Mouse (Mus musculus): ENCODE measurements around the gene Cdon. TPM values are rescaled to one million over a fixed set of nuclear protein-coding genes. Genes with fewer than 3 reads are reported as not detected.

Cdon gene
- polyA plus RNA-seq (2012; rRNA removed): 13.2 and 15.6 TPM in 2 replicates

DNA sequence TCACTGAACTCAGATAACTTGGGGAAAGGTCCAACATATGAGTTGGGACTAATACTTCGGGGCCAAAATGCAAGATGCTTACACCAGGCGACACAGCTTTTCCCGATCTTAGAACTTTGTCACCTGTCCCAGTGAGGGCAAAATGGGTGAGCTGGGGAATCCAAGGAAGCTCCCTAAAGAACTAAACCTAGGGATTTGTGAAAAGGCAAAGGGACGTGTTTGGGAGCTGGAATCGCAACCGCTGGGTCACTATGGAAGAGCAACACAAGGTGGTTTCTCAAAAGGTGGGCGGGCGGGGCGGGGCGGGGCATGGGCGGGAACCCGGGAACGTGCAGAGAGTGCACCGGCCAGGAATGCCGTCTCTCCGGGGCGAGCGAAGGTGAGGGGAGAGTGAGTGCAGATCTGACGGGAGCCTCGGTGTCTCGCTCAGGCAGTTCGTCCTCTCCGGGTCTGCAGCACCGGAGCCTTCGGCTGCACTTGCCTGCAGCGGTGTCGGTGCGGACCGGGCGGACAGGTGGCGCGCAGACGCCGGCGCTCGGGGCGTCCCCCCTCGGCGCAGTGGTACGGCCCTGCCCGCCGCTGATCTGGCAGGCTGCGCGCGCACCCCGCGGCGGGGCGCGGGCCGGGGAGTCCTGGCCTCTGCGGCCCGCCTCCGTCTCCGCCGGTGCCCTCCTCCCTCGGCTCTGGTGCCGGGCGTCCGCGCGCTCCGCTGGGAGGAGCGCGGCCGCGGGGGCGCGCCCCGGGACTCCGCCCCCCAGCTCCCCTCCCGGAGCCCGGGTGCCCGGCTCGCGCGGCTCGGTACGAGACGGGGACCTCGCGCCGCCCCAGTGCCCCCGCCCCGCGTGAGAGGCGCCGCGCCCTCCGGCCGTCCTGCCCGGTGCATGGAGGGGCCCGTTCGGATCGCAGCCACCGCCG lies at the start of gene Cdon:
Cdon (plus strand) TSS at position 324 of the 915 bp plus-strand sequence.
- DNase-seq: peak; percentile 92
- peak within 1 kb of the TSS; percentile 100 for H3K27ac ChIP-seq (ENCODE audit: insufficient read depth, low read length)
- H3K4me1 ChIP-seq (ENCODE audit: control insufficient read depth, insufficient read depth, low read length): no peaks in the 10 kb centered on the region; the same call in 1 of the 2 replicates
- WGBS: under 1% methylated on average over 76 of the region's 97 CpGs
- H3K4me3 ChIP-seq (replicated peaks; ENCODE audit: insufficient read depth, low read depth, low read length): peak within 1 kb of the TSS; percentile 91
- TF ChIP-seq CTCF (IDR thresholded peaks at IDR 0.05; ENCODE audit: borderline replicate concordance, insufficient read depth, low read depth, low read length): no peak
- no peak; the same call in 1 of the 2 replicates for TF ChIP-seq POLR2A (IDR thresholded peaks at IDR 0.05; ENCODE audit: borderline replicate concordance, insufficient read depth, low read length)
- no peaks in the 10 kb centered on the region for H3K27me3 ChIP-seq (ENCODE audit: control insufficient read depth, insufficient read depth, low read length)

DNA sequence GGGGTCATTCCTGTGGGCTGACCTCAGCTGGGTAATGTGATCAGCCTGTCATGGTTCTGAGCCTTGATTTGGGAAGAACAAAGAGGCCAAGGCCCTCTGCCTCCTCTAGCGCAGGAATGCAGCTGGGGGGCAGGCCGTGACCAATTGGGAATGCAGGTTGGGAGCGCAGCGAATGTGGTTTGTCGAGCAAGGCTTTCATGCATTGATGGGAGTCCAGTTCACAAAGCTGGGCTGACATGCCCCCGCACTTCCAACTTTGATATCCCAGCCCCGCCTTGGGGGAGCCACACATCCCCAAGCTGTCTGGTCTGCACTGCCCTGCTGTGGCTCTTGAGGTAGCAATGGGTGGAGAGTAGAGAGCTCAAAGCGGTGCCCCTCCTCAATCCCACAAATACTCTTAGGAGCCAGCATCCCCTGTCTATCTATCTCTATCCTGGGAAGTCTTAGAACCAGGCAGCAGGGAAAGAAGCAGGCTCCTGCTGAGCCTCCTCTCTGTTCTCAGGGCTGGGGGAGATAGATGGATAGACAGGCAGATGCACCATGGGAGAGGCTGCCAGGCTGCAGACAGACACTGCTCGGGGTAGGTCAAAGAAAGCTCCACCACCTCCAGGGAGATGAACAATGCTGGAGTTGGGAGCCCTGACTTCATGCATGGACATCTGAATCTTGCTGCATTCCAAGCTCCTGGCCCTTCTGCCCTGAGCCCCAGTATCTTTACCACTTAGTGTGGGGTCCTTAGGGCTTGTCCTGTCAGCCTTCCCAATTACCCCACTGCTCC lies 48.4 kb upstream of the Cdon start:
- DNase-seq: no peak
- WGBS: 76% methylated on average over 9 of the region's 9 CpGs
- no peak for TF ChIP-seq CTCF (IDR thresholded peaks at IDR 0.05; ENCODE audit: borderline replicate concordance, insufficient read depth, low read depth, low read length)
- Histone ChIP-seq H3K27me3 (ENCODE audit: control insufficient read depth, insufficient read depth, low read length) (no peaks in the 10 kb centered on the region), H3K4me3 (replicated peaks; ENCODE audit: insufficient read depth, low read depth, low read length) (no peak overlapping the region), H3K27ac (ENCODE audit: insufficient read depth, low read length) (no peak overlapping the region), H3K4me1 (ENCODE audit: control insufficient read depth, insufficient read depth, low read length) (no peaks in the 10 kb centered on the region)

DNA sequence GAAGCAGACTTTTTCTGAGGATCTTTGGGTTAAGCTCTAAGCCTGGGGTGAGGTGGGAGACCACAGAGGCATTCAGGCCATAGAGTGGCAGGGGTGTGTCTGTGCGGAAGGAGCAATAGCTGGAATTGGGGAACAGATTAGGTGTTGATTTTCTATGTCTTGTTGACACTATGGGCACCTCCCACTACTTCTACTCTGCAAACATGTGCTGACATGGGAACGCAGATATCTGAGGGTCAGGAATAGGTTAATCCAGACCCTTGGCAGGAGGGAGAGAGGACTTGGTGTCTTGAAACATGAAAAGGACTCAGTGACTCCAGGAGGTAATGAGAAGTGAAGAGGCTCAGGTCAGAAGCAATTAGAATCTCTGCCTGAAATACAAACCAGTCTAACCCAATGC lies 43.0 kb upstream of the Cdon start:
- Histone ChIP-seq H3K27me3 (ENCODE audit: control insufficient read depth, insufficient read depth, low read length) (no peaks in the 10 kb centered on the region), H3K4me3 (replicated peaks; ENCODE audit: insufficient read depth, low read depth, low read length) (no peak overlapping the region), H3K4me1 (ENCODE audit: control insufficient read depth, insufficient read depth, low read length) (no peaks in the 10 kb centered on the region), H3K27ac (ENCODE audit: insufficient read depth, low read length) (no peak overlapping the region)
- TF ChIP-seq CTCF (IDR thresholded peaks at IDR 0.05; ENCODE audit: borderline replicate concordance, insufficient read depth, low read depth, low read length): no peak
- no peak for TF ChIP-seq POLR2A (IDR thresholded peaks at IDR 0.05; ENCODE audit: borderline replicate concordance, insufficient read depth, low read length)
- no peak for DNase-seq
- WGBS: 89% methylated on average over 2 of the region's 2 CpGs

DNA sequence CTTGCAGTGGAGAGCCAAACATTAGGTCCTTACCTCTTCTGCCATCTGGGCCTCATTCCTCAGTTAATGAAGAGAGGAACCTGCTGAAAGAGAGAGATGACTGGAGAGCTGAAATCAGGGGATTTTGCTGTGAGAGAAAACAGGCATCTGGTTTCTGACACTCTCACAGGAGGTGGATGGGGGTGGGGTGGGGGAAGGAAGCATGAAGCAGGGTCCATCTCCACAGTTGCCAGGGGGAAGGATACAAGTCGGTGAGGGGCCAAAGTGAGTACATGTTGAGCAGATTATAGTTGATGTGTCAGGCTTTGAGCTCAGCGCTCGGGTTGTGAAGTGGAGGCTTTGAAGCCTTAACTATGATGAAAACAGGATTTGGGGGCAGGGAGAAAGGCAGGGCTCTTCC lies 41.9 kb upstream of the Cdon start:
- DNase-seq: no peak
- WGBS: 71% methylated on average over 3 of the region's 3 CpGs
- H3K27me3 ChIP-seq (ENCODE audit: control insufficient read depth, insufficient read depth, low read length): no peaks in the 10 kb centered on the region

DNA sequence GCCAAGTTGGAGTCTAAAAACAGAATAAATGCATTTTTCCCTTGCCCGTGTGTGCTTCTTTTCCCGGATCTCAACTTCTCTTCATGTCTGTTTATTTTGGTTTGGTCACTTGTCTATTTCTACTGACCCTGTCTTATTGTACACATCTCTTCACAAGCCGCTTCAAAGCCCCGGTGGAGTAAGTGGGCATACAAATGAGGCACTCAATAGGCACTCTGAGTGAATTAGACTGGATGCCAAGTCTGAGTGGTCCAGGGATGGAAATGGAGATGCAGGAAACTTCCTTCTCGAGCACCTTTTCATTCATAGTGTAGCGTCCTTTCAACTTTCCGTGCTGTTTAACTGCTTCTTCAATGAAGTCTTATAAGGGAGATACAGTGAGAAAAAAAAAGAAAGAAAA lies 21.0 kb upstream of the Cdon start:
- no peak overlapping the region for H3K4me3 ChIP-seq (replicated peaks; ENCODE audit: insufficient read depth, low read depth, low read length)
- no peak overlapping the region for H3K27ac ChIP-seq (ENCODE audit: insufficient read depth, low read length)
- DNase-seq: no peak
- H3K27me3 ChIP-seq (ENCODE audit: control insufficient read depth, insufficient read depth, low read length): no peaks in the 10 kb centered on the region; the same call in 1 of the 2 replicates
- 69% methylated on average over 7 of the region's 7 CpGs for WGBS
- H3K4me1 ChIP-seq (ENCODE audit: control insufficient read depth, insufficient read depth, low read length): no peaks in the 10 kb centered on the region
- TF ChIP-seq CTCF (IDR thresholded peaks at IDR 0.05; ENCODE audit: borderline replicate concordance, insufficient read depth, low read depth, low read length) (no peak), POLR2A (IDR thresholded peaks at IDR 0.05; ENCODE audit: borderline replicate concordance, insufficient read depth, low read length) (no peak)

More for the DNA sequence above, 41.9 kb upstream of the Cdon start:
- H3K4me1 ChIP-seq (ENCODE audit: control insufficient read depth, insufficient read depth, low read length): no peaks in the 10 kb centered on the region
- TF ChIP-seq CTCF (IDR thresholded peaks at IDR 0.05; ENCODE audit: borderline replicate concordance, insufficient read depth, low read depth, low read length) (no peak), POLR2A (IDR thresholded peaks at IDR 0.05; ENCODE audit: borderline replicate concordance, insufficient read depth, low read length) (no peak)
- H3K27ac ChIP-seq (ENCODE audit: insufficient read depth, low read length): no peak overlapping the region
- no peak overlapping the region for H3K4me3 ChIP-seq (replicated peaks; ENCODE audit: insufficient read depth, low read depth, low read length)

DNA sequence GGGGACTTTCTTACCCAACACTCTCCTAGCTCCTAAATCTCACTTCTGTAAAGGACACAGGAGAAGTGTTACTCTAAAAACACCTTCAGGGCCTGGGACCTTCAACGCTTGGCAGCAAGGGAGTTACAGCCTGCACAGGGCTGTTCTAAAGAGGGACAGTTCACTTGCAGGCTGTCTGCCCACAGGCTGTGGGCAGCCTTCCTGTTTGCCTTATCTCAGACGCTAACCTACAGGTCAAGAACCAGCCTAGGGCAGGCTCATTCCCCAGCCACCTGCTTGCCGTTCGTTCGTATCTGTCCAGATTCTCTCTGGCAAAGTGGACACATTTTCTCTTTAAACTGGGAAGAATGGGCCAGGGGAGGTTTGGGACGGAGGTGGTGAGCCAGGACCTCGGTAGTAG lies 20.5 kb upstream of the Cdon start:
- 39% methylated on average over 7 of the region's 7 CpGs for WGBS
- H3K27me3 ChIP-seq (ENCODE audit: control insufficient read depth, insufficient read depth, low read length): no peaks in the 10 kb centered on the region; the same call in 1 of the 2 replicates
- TF ChIP-seq POLR2A (IDR thresholded peaks at IDR 0.05; ENCODE audit: borderline replicate concordance, insufficient read depth, low read length) (no peak), CTCF (IDR thresholded peaks at IDR 0.05; ENCODE audit: borderline replicate concordance, insufficient read depth, low read depth, low read length) (no peak)
- DNase-seq: no peak
- H3K27ac ChIP-seq (ENCODE audit: insufficient read depth, low read length): no peak overlapping the region
- H3K4me3 ChIP-seq (replicated peaks; ENCODE audit: insufficient read depth, low read depth, low read length): no peak overlapping the region
- H3K4me1 ChIP-seq (ENCODE audit: control insufficient read depth, insufficient read depth, low read length): no peaks in the 10 kb centered on the region

DNA sequence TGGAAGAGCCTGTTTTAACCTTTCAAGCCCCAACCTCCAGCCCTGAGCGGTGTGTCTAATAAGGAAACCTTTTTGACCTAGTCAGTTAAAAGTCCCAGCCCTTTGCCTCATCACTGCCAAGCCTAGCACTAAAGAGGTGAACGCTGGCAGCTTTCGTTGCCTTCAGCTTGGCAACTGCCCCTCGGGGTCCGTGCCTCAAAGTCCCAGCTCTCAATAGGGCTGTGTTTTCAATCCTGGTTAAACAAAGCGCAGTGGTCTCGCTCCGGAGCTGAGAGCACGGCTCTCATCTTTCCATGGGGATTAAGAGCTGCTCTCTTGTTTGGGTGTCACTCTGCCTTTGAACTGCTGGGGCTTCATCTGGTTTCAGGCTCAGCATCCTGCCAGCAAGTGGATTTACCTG lies 20.1 kb upstream of the Cdon start:
- H3K27ac ChIP-seq (ENCODE audit: insufficient read depth, low read length): no peak overlapping the region
- TF ChIP-seq CTCF (IDR thresholded peaks at IDR 0.05; ENCODE audit: borderline replicate concordance, insufficient read depth, low read depth, low read length) (no peak), POLR2A (IDR thresholded peaks at IDR 0.05; ENCODE audit: borderline replicate concordance, insufficient read depth, low read length) (no peak)
- 25% methylated on average over 9 of the region's 9 CpGs for WGBS
- DNase-seq: no peak
- H3K4me1 ChIP-seq (ENCODE audit: control insufficient read depth, insufficient read depth, low read length): no peaks in the 10 kb centered on the region
- H3K27me3 ChIP-seq (ENCODE audit: control insufficient read depth, insufficient read depth, low read length): no peaks in the 10 kb centered on the region; the same call in 1 of the 2 replicates
- H3K4me3 ChIP-seq (replicated peaks; ENCODE audit: insufficient read depth, low read depth, low read length): no peak overlapping the region

Data from cerebellum, adult 2 months (tissue).